Mouse (Mus musculus): ENCODE measurements at regions not wholly inside any gene's neighbourhood (a gene's known extent, or its start where the extent isn't known, plus 50 kb on each side); places are given as distances from the start of the nearest gene placed in this dataset.

- Histone ChIP-seq H3K4me3 (replicated peaks; ENCODE audit: insufficient read depth, low read depth, low read length) (no peak overlapping the region), H3K27me3 (ENCODE audit: control insufficient read depth, insufficient read depth, low read length) (no peaks in the 10 kb centered on the region), H3K27ac (ENCODE audit: insufficient read depth, low read length) (no peak overlapping the region), H3K4me1 (ENCODE audit: control insufficient read depth, insufficient read depth, low read length) (no peaks in the 10 kb centered on the region)
- no peak for TF ChIP-seq POLR2A (IDR thresholded peaks at IDR 0.05; ENCODE audit: borderline replicate concordance, insufficient read depth, low read length)
- TF ChIP-seq CTCF (IDR thresholded peaks at IDR 0.05; ENCODE audit: borderline replicate concordance, insufficient read depth, low read depth, low read length) = no peak
- no peak for DNase-seq
Measured at GRCm38 (mm10) chr4:5459028-5459695, 666.0 kb upstream of the Impad1 start.

DNA sequence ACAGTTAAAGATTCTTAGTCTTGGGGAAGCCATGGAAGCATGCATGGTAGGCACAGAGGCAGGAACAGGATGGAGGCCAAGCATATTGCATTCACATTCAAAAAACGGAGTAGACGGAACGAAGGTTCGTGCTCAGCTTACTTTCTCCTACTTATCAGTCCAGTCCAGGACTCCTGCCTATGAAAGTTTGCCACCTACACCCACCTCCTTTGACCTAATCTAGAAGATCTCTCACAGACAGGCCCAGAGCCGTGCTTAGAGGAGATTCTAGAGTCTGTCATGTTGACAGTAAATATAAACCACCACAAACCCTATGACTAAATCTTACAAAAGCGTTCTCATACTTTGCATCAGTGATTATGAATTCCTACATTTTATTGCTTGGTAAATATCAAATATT is 657.3 kb upstream of the Impad1 start:
- Histone ChIP-seq H3K4me3 (replicated peaks; ENCODE audit: insufficient read depth, low read depth, low read length) (no peak overlapping the region), H3K27me3 (ENCODE audit: control insufficient read depth, insufficient read depth, low read length) (no peaks in the 10 kb centered on the region), H3K27ac (ENCODE audit: insufficient read depth, low read length) (no peak overlapping the region), H3K4me1 (ENCODE audit: control insufficient read depth, insufficient read depth, low read length) (no peaks in the 10 kb centered on the region)
- no peak for DNase-seq
- TF ChIP-seq POLR2A (IDR thresholded peaks at IDR 0.05; ENCODE audit: borderline replicate concordance, insufficient read depth, low read length) (no peak), CTCF (IDR thresholded peaks at IDR 0.05; ENCODE audit: borderline replicate concordance, insufficient read depth, low read depth, low read length) (no peak)
- WGBS = 94% methylated on average over 6 of the region's 6 CpGs

DNA sequence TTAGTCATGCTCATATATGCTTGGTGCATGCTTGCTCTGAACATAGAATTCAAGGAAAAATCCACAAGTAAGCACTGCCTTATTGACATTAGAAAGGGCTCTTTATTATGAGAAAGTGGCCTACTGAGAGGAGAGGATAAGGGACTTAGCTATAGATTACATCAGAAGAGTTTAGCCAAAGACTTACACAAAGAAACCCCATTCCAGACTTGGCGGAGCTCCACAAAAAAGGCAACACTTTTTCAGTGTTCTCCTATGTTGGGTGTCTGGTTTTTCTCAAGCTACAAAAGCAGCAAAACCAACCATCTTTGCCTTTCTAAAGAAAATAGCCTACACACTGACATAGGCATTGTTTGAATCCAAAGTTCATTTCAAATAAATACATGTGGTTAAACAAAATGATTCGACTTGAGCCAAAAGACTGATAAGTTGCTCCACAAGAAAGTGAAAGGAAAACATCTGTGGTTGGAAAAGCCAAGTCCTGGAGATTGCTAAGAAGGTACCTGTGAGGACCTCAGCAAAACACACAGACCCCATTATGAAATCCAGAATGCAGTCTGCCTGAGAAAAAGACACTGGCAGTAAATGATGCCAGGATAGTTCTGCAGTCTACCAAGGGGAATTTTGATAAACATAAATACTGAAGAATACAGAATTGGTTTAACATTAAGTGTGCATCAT is 648.3 kb upstream of the Impad1 start:
- no peak overlapping the region for H3K27ac ChIP-seq (ENCODE audit: insufficient read depth, low read length)
- H3K4me1 ChIP-seq (ENCODE audit: control insufficient read depth, insufficient read depth, low read length) = no peaks in the 10 kb centered on the region
- no peak for DNase-seq
- 77% methylated on average over 2 of the region's 2 CpGs for WGBS
- no peak overlapping the region for H3K4me3 ChIP-seq (replicated peaks; ENCODE audit: insufficient read depth, low read depth, low read length)
- TF ChIP-seq POLR2A (IDR thresholded peaks at IDR 0.05; ENCODE audit: borderline replicate concordance, insufficient read depth, low read length) (no peak), CTCF (IDR thresholded peaks at IDR 0.05; ENCODE audit: borderline replicate concordance, insufficient read depth, low read depth, low read length) (no peak)
- no peaks in the 10 kb centered on the region for H3K27me3 ChIP-seq (ENCODE audit: control insufficient read depth, insufficient read depth, low read length)

DNA sequence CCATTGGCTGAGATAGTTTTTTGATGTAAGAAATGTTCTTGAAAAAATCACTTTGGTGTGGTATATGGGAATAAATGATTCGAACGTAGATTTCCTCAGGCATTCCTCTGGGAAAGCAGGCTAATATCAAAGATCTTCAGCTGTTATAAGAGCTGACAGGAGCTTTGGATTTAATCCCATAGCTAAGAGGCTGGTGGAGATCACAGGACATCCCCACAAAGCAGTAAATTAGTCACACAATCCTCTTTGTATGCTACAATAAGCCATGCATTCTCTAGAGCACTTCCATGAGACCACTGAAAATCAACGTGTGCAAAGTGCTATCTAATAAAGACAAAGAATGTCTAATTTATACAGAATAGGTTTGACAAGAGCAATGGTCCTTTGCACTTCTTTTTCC is 643.9 kb upstream of the Impad1 start:
- DNase-seq = no peak
- Histone ChIP-seq H3K4me3 (replicated peaks; ENCODE audit: insufficient read depth, low read depth, low read length) (no peak overlapping the region), H3K27ac (ENCODE audit: insufficient read depth, low read length) (no peak overlapping the region), H3K4me1 (ENCODE audit: control insufficient read depth, insufficient read depth, low read length) (no peaks in the 10 kb centered on the region), H3K27me3 (ENCODE audit: control insufficient read depth, insufficient read depth, low read length) (no peaks in the 10 kb centered on the region)
- TF ChIP-seq CTCF (IDR thresholded peaks at IDR 0.05; ENCODE audit: borderline replicate concordance, insufficient read depth, low read depth, low read length) = no peak
- TF ChIP-seq POLR2A (IDR thresholded peaks at IDR 0.05; ENCODE audit: borderline replicate concordance, insufficient read depth, low read length) = no peak
- 29% methylated on average over 3 of the region's 3 CpGs for WGBS

All from cerebellum, adult 2 months (tissue).